Mouse (Mus musculus): Measurements from ENCODE around the gene Ehmt2.

GRCm38 (mm10) chr17:34962841-34963240, 64.6 kb downstream of the Ehmt2 start:
- TF ChIP-seq POLR2A (IDR thresholded peaks at IDR 0.05; ENCODE audit: control insufficient read depth, extremely low read depth, insufficient read depth, low read length, poor library complexity) (no peak), CTCF (IDR thresholded peaks at IDR 0.05; ENCODE audit: borderline replicate concordance, control insufficient read depth, extremely low read depth, insufficient read depth, low read length, poor library complexity) (no peak)
